In the genomic region with DNA sequence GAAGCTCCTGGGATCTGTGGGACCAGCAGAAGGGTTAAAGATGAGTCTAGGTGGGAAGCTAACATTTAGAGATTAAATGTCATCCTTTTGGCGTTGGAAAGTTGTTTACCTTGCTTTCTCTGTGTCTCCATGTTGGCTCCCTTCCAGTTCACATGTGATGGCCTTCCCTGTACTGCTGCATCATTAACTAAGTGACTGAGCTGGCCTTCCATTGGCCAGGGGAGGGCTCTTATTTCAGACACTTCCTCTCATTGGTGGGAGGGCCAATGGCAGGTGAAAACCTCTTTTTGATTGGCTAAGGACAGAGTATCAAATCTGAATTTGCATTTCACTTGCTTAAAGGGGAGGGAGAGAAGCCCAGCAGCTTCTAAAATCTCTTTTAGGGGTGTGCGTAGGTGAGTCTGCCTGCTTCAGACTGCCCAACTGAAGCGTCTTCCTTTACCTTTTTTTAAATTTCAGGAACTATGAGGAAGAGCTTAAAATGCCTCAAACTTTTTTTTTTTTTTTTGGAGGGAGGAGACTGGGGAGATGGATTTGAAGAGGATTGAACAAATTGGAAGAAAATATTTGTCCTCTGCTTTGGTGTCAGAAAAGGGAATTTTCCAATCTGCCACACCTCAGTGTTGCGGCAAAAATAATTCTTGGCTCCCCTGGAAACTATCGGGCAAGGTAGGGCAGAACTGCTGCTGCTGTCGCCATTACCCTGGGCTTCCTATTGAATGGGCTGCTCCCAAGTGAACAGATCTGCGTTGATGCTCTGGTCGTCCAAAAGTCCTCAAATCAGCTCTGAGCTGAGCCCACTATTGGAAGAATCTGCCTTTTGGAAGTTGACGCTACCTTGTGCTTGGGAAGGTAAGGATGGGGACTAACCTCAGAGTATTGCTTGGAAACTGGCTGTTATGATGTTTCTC, we compare ENCODE assay signal across 8 mouse cellular contexts.
DNase-seq lines count a peak whose midpoint lies in the region; TF ChIP-seq lines count a peak whose summit lies in the region.

No protein-coding gene starts in this region.

- peaks cover 31% of the 10 kb centered on the region for H3K4me1 ChIP-seq in lung, adult 2 months (ENCODE audit: control insufficient read depth, insufficient read depth, low read length)

- TF ChIP-seq CTCF in layer of hippocampus, adult 2 months (conservative IDR thresholded peaks at IDR 0.05) = no peak
- TF ChIP-seq CTCF in lung, adult 2 months (IDR thresholded peaks at IDR 0.05; ENCODE audit: insufficient read depth, low read length) = no peak

- H3K4me3 ChIP-seq in layer of hippocampus, adult 2 months = peak overlapping the region; percentile 75
- peak overlapping the region; percentile 86 for H3K4me3 ChIP-seq in lung, adult 2 months (replicated peaks; ENCODE audit: extremely low read depth, low read depth, low read length)

- no peak for TF ChIP-seq POLR2A in lung, adult 2 months (IDR thresholded peaks at IDR 0.05; ENCODE audit: borderline replicate concordance, extremely low read depth, low read depth, low read length)

- DNase-seq in right cerebral cortex, adult 18-20 months = peak; percentile 96
- no peak for DNase-seq in right cerebral cortex, postnatal 4 days
- peak; percentile 90 for DNase-seq in cerebellum, adult 8-10 months
- DNase-seq in heart, postnatal 10 days = peak; percentile 47 to 68
- peak; percentile 88 to 94 for DNase-seq in layer of hippocampus, adult 2 months (ENCODE audit: low spot score in 2 of 2)
- DNase-seq in lung, adult 2 months = peak; percentile 85
- DNase-seq in right cerebral cortex, postnatal 14 days = peak; percentile 54
- DNase-seq in thymus, postnatal 10 days (ENCODE audit: low spot score in 2 of 2) = no peak

- H3K27ac ChIP-seq in layer of hippocampus, adult 2 months = peak overlapping the region; percentile 97

- intact Hi-C loops in heart, postnatal 10 days (cut with DNase I) = no loop called here

- 79% methylated on average over 9 of the region's 9 CpGs for WGBS in lung, adult 2 months

Comparison
In these comparisons a context has a peak if more than half of its experiments do, and no peak if none do; other contexts are left out.
1. DNase-seq: peak in right cerebral cortex, adult 18-20 months (single experiment), cerebellum, adult 8-10 months (single experiment), heart, postnatal 10 days (2 of 2), layer of hippocampus, adult 2 months (2 of 2), lung, adult 2 months (single experiment) and right cerebral cortex, postnatal 14 days (single experiment); none in right cerebral cortex, postnatal 4 days (single experiment) and thymus, postnatal 10 days (0 of 2).